Mouse (Mus musculus): ENCODE data around the gene Setd5.

DNA sequence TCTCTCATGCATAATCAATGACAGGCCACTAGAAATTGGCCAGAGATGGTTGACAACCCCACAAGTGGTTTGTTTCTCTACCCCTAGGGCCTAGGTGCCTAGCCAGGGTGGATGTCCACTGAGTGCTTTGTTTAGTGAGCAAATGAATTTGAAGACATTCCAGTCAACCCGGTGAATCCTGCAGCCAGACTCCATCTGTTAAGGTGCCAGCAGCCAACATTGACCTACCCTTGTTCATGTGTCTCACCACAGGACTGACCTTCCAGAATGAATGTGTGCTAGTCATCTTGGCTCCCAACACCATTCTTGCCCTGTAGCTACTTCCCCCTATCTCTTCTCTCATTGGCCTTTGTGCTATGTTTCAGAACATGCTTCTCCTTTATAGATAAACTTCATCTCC, 84.8 kb downstream of the Setd5 start:
- TF ChIP-seq CTCF (IDR thresholded peaks at IDR 0.05; ENCODE audit: low read depth), result no peak
- no peak for TF ChIP-seq EP300 (optimal IDR thresholded peaks at IDR 0.05)
